Mouse (Mus musculus) heart, adult 2 months (tissue): ENCODE data around the gene Pus3.

ENCODE experiments used
- CTCF ChIP-seq: fragments of 200-600 bp; IDR thresholded peaks from 2 replicates; pipeline ENCODE4 v1.8.1; 2022; ENCODE audit warnings: antibody characterized with exemption, mild to moderate bottlenecking, moderate library complexity
- EP300 ChIP-seq: fragments of 200-500 bp; IDR thresholded peaks from 2 replicates; pipeline ENCODE4 v1.6.1; 2011; ENCODE audit warnings: low read depth, low read length, control low read depth; ENCODE audit not compliant: insufficient read depth
- POLR2A ChIP-seq: fragments of 200-500 bp; IDR thresholded peaks from 2 replicates; pipeline ENCODE4 v1.6.1; 2011; ENCODE audit warnings: mild to moderate bottlenecking, low read depth, low read length, control low read depth; ENCODE audit not compliant: insufficient read depth

- no peak for TF ChIP-seq POLR2A
- no peak for TF ChIP-seq CTCF
- TF ChIP-seq EP300 = no peak
Measured at GRCm38 (mm10) chr9:35513900-35514299, 44.5 kb upstream of the Pus3 start.
